Mouse (Mus musculus) small intestine, adult 2 months (tissue): ENCODE measurements around the gene Serpina12.

ENCODE experiments used
- CTCF ChIP-seq: fragments of 200-500 bp; IDR thresholded peaks from 2 replicates; pipeline ENCODE4 v1.5.1; 2012; ENCODE audit warnings: low read depth, mild to moderate bottlenecking, control low read depth, inconsistent platforms, low read length, moderate library complexity, mixed read lengths; ENCODE audit not compliant: insufficient replicate concordance, insufficient read length; ENCODE audit errors: extremely low read depth
- POLR2A ChIP-seq: fragments of 200-500 bp; IDR thresholded peaks from 2 replicates; pipeline ENCODE4 v1.6.1; 2012; ENCODE audit warnings: low read depth, mild to moderate bottlenecking, control low read depth, inconsistent platforms, low read length, moderate library complexity

DNA sequence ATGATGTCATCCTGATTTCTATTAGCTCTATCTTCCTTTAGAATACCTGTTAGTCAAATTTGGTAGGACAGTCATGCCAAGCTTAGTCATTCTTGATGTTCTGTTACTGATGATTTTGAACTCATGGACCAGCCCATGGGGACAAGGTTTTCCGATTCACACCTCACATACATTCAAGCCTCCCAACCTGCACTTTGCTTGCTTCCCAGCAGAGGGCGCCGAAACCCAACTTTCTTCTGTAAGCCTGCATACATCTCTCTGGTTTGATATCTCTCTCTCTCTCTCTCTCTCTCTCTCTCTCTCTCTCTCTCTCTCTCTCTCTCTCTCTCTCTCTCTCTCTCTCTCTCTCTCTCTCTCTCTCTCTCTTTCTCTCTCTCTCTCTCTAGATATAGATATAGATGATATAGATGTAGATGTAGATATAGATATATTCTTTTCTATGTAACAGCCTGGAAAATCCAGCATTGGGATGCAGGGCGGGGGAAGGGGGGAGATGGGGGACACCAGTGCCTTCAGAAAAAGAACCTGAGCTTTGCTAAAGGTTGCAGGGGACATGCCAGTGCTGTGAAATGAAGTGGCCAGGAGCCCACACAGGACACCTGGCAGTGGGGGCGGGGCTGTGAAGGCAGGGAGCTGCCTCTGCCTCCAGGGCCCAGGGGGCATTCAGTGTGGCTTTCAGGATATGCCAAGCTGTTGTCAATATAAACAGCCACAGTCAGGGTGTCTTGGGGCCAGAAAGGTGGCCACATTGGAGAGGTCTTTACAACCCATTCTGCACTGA, 48.8 kb downstream of the Serpina12 start:
- peak; percentile 81 for TF ChIP-seq CTCF
- no peak for TF ChIP-seq POLR2A
